Mouse (Mus musculus) adrenal gland, postnatal 25 days (tissue): ENCODE results near the gene Cmss1. TPM values are rescaled to one million over a fixed set of nuclear protein-coding genes. Genes with fewer than 3 reads are reported as not detected.

Experiments used
- DNase-seq: peaks from one replicate; pipeline ENCODE4 v3.0.0; 2021; ENCODE audit warnings: mixed read lengths
- total RNA-seq: library from RNA; stranded (reverse); gene quantifications from 2 replicates; pipeline ENCODE4 v1.2.3, GENCODE M21; 2021

Cmss1 gene
- total RNA-seq, 1 experiment from 2014 or later: 17.6 TPM

DNA sequence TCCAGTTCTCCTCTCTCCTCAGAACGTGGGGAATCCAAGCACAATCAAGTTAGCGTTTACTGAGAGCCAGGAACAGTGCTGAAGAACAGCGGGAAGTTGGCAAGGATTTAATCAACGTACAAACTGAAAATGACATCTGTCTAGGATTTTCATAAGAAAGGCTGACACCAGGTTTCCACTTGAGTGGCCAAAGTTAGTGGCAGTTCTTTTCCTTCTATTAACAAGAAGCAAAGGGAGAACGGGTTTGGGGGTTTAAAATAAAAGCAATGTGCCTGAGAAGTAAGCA lies 266.1 kb downstream of the Cmss1 start:
- DNase-seq: no peak

DNA sequence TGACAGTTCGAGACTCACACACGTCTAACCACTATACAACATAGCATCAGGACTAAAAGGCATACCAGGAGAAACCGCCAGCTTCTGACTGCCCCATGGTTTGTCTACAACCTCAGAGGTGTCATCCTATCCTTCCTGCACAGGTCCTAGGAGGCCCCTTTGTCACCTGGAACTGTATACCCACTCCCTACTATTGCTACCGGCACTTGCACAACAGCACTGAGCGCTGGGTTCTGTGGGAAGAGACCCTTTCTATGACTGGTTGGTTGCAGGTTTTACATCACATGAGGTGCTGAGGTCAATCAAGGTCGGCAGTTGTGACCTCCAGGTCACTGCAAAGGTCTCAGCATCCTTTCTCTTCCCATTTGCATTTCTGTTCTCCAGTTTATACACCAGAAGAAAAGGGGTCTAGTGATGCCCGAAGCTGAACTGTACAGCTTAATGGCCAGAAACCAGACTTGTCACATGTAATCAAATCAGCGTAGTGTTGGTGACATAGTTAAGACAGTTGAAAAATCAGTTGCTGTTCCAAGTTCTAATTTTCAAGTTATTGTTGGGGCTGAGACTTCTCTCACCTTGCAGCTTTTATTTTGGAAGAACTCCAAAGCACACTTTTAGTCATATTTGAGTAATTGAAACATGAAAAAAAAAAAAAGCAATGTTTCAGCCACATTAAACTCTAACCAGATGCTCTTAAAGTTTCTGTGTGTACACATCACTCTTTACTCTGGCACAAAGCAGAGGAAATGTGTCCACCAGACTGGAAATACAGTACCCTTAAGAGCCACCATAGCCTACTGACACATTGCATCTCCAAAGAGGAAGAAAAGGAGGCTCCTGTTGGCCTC lies 266.7 kb downstream of the Cmss1 start:
- no peak for DNase-seq

DNA sequence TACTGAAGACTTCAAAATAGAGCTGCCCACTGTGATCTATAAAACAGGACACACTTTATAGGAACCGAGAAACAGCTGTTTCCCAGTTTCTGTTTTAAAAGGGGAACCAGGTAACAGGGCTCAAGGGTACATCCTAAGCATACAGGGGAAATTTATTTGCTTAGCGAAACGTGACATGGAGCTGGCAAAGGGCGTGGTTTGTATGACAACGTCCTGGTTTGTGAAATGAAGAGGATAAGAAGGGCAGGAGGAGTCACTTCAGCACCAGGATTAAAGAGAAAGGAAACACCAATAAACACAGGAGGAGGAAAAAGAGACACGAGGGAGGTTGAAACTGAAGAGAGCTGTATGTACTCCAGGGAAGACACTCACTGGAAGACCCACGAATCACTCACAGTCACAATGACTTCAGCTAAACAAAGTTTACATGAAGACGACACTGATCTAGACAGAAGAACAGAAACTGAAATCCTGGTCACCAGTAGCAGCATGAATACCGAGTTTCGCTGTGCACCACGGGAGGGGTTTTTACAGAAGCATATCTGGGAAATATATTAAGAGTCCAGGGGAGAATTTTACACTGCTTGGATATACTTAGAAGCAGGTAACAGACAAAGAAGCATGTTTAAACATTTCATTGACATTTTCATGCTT lies 269.8 kb downstream of the Cmss1 start:
- DNase-seq: no peak

DNA sequence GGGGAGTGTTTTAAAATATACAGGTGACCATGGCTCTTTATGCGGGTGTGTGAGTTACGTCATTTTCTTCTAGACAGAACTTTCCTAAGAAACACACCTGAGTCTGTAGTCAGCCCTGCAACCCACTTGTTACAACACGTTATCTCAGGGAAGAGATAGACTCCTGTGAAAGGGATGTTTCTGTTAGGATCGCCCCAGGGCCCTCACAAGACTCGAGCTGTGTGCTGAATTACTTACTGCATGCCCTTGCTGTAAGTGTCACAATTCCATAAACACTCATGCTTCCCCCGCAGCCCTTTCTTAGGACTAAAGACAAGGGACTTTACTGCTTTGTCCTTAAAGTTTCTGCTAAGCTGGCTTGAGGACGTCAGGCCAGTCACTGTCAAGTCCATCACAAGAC lies 274.4 kb downstream of the Cmss1 start:
- no peak for DNase-seq

DNA sequence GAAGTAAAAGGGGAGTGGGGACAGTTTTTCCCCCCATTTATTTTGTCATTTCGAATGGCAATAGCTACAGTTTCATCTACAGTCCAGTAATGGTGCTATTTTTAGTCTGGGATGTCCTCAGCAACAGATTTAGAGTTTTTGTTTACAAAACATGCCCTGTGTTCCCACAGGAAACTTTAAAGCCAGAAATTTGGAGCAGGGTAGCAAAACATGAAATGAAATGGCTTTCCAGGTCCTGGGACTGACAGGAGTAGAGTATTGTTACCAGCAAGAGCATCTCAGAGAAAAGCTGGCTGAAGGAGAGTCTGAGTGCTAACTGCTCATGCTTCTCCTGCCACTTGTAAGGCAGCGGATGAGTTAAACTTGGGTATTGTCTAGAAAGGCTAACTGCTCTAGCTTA lies 276.6 kb downstream of the Cmss1 start:
- no peak for DNase-seq

DNA sequence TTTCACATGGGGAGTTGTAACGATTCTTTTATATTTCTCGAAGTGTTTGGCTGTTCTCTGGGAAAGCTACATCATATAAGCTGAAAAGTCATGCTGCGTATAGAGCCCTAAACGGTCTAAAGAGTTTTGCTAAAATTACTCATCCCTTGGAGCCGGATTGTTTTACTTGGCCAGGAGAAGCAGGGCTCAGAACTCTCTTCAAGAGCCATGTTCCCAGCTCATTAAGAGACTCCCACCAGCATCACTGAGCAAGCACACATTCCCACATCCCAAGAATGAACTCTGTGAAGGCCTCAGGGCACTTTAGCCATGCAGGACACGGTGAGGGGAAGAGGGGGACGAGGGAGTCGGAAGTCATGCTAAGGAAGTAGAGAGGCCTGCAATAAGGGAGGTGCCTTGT lies 277.6 kb downstream of the Cmss1 start:
- no peak for DNase-seq

DNA sequence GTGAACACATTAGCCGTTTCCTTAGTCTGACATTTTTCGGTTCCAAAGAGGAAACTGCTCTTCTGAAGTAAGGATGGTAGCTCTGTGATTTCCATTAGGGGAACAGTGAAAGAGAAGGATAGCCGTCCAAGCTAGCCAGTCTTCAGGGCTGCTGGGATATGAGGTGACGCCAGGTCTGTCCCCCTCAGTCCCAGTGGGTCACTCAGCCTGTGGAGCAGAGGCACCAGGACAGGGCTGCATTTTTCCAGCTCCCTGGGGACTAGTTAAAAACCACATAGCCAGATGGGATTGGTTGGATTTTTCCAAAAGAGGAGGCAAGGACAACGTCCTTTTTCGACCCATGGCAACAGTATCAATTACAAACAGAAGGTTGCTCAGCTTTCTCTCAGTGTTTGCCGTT lies 279.7 kb downstream of the Cmss1 start:
- no peak for DNase-seq

DNA sequence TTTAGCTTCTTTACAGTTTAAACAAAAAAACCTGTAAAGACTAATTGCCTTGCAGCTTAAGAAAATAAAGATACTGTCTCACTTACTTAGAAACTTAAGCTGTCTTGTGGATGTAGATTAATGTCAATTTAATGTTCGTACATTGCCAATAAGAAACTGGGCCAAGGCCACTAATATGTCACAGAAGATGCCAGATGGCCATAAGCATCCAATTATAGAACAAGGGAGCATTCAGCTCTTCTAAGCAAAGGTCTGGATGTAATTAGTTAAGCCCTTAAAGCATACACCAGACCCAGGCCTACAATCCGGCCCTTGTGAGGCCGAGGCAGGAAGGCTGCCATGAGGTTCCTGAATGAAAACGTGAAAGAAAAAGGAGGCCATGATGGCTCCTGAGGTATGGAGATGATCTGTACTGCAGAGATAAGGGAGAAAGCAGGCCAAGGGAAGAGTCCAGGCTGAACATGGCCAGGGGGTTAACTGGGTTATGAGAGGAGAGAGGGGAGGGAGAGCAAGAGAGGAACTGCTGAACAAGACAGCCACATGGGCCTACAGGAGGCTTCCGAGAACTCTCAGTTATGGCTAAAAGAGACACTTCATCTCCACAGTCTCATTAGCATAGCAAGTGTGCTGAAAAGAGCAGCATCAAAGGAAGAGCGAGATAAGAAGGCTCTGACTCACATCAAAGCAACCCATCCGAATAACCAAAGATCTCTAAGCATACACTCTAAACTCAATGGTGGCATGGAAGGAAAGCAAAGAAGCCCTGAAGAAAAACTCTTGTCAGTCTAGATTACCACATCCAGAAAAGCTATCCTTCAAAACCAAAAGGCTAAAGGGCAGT lies 287.2 kb downstream of the Cmss1 start:
- DNase-seq: no peak

DNA sequence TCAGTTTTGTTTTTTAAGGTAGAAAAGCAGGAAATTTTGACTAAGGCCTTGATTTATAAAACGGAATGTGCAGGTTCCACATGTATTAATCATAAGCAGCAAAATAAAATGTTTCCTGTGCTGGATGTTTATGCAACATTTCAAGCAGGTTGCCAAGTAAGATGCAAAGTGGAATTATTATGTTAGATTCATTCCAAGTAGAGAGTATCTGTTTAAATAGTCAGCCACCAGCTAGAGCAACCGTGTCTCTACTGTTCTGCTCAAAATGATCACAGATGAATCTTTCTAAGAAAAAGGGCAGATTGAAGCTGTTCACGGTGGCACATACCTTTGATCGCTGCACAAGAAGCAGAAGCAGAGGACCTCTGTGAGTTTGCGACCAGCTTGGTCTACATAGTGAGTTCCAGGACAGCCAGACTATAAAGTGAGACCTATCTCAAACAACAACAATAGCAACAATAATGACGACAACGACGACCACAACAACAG lies 288.0 kb downstream of the Cmss1 start:
- DNase-seq: no peak

DNA sequence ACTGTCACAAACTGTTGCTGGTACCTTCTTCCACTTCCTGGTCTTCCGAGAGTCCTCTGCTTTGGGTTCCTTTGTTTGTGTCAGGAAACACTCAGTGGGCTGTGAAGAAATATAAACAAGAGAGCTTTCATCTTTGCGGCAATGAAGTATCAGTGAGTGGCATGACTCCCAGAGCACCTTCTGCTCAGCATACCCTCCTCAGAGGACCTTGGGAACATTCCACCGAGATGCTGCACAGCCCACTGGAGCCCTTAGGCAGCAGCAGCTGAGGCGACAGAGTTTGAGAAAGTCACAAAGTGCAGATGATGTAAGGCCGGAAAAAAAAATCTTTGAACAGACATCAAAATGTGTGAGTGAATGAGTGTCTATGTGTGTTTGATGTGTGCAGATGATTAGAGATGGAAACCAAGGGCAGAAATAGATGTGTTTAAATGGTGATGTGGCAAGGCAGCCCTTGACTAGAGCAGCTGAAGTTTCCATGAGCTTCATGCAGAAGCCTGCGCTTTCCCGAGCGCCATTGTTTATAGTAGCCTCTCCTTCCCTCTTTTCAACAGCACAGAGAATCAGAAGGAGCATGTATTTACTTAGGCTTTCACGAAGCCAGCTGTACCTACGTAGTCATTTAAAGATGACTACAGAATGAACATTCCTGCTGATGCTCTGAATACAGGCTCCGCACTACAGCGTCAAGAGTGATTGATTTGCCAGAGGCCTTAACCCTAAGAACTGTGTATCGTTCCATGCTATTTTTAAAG lies 288.6 kb downstream of the Cmss1 start:
- DNase-seq: no peak

DNA sequence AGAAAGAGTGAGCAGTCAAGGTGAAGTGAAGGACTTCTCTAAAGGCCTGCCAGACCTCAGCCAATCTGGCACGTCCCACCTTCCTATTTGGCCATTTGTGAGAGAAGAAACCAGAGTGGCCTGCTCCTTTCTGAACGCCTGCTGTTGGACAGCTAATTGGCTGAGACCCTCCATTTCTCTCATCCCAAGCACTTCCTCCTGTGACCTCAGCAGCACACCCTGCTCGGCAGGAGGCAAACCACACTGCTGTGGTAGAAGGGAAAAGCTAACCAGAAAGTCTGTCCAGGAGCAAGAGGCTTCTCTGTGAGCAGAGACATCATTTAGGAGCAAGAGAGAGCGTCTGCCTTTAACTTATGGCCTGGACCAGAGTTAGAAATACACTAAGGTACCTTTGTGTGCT lies 289.5 kb downstream of the Cmss1 start:
- no peak for DNase-seq

DNA sequence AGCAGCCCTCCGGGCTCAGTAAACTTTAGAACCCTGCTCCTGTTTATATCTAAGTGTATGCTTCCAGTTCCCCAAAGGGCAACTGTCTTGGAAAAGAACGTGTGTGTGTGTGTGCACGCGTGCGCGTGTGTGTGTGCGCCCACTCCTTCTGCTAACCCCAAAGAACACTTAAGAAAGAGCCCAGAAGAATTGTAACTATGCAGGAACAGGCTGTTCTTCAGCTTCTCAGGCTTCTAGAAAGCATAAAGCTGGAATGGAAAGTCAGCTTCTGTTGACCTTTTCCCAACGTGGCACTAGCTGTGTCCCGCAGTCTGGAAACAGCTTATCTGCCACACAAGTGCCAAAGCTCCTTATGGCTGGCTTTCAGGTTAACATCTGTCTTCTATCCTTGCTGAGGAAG lies 291.6 kb downstream of the Cmss1 start:
- no peak for DNase-seq

DNA sequence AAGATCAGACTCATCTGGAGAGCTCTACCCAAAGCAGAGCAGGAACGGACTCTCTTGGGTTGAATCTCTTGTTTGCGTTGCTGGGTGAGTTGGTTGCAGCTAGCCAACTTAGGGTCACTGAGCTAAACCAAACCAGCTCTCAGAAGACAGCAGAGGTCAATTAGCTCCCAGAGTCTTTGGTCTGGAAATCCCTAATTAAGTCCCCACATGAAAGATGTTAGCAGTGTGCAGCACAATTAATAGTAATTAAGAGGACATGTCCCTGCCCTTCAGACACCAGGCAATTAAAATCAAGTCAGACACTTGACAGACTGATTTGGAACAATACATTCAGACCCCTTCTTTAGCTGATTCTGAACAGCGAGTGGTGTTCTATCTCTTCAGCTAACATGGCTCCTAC lies 292.4 kb downstream of the Cmss1 start:
- no peak for DNase-seq

DNA sequence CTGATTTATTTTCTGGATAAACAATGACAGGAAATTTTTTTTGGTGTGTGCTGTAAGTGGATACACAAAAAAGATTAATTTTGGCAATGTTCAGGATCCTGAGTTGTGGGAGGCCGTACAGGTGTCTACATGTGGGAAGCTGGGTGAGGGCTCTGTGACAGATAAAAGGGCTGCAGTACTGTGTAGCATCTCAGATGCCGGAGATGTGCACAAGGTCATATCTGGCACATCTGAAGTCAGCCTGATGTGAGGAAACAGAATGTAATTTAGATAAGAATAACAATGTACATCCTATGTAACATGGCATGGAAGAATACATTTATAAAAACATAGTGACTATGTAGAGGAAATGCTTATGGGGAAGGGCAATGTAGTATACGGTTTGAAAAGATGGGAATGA lies 293.2 kb downstream of the Cmss1 start:
- DNase-seq: no peak

DNA sequence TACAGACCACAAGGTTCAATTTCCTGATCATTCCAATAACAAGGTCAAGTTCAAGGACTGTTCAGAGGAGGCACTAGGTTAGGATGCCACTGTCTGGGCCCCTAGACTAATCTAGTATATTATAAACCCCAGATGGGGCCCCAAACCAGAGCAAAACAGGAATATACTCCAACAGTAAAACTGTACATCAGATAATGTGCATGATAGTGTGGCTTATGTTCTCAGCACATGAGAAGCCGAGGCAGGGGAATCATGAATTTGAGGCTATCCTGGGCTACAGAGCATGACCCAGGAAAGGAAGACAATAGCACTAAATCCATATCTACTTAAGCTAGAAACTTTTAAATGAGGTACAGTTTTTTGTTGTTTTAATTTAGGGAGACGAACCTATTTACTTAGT lies 294.5 kb downstream of the Cmss1 start:
- DNase-seq: no peak

DNA sequence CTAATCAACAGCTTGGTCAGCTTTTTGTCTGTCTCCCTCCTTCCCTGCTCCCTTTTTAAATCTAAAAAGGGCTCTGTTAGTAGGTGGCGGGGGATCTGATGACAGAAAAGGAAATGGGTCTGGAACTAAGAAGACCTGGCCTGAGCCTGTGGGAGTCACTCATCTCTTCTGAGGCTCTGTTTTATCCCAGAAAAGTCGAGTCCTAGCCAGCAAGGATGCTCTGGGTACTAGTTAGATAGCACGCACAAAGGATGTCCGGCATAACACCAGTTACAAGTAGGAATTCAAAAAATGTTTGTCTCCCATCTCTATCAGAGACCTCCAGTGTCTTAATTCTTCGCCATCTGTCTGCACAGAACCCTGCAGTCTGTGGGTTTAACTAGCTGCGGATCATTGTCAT lies 301.2 kb downstream of the Cmss1 start:
- no peak for DNase-seq

DNA sequence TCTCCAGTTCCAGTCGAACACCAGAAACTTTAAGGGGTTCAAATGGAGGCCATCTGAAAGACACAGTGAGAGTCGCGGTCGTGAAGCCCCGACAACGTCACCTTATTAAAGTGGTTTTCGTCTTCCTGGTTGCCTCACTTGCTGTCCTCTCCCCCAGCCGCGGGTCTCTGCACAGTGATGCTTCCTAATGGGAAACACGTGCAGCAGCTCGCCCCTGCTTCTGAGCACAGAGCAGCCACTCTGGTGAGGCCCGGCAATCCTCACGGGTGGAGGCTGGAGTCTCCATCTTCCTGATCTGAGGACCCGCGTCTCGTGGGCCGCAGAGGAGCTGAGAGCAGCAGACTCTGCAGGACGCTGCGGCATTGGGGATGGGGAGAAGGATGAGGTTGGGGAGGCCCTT lies 302.9 kb downstream of the Cmss1 start:
- DNase-seq: no peak

DNA sequence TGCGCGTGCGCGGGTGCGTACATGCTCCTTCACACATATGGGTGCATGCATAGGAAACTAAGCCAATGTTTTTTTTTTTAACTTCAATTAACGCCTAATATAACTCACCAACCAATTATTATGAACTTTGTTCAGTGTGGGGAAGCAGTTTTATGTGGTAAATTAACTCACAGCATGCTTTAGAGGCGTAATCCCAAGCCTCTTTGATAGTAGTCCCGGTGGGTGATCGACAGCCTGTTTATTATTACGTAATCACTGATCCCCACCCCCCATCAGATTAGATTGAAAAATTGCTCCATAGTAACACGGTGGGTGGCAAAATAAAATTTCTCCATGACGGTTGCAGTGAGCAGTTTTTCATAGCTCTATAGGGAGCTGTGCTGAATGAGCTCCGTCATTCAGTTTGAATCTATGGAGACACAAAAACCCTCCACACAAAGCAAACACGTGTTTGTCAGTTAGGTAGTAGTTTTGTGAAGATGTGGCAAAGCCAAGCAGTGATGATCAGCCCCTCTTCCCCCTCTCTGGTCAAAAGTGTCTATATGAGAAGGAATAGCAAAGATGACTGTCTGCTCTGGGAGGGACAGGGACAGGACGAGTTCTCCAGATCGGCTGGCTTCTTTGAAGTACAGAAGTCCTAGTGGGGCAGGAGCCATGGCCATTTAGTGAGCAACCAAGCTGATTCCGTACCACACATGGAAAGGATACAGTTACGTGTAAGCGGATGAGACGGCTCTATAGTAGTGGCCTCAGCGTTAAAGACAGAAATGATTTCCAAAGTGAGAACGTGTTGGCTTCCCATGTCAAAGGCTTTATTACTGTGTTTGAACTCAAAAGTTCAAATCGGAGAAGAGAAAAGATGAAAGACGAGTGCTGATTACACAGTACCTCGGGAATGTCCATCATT lies 303.6 kb downstream of the Cmss1 start:
- no peak for DNase-seq

DNA sequence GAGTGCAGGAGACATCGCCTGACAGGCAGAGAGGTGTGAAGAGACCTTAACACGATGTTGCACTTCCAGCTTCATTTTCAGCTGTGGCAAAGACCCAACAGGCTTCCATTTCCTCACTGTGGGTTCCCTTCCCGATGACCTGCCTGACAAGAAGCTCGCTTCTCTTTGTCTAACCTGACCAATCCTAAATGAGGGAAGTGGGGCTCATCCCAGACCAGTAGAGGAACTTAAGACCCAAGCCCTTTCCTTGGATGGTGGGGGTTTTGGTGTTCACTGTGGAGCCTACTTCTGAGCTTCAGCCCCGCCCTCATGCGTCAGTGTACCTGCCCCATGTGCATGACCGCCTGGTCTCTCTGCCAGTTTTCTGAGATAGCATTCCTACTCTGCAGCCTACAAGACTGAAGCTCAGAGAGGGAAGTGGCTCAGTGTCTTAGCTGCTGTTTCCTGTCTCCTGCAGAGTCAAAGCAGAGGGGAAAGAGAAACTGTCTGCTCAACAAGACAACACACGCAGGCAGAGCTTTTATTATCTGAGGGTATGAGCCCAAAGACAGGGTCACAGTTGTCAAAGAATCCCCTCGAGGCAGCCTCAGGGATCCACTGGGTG lies 305.1 kb downstream of the Cmss1 start:
- no peak for DNase-seq

DNA sequence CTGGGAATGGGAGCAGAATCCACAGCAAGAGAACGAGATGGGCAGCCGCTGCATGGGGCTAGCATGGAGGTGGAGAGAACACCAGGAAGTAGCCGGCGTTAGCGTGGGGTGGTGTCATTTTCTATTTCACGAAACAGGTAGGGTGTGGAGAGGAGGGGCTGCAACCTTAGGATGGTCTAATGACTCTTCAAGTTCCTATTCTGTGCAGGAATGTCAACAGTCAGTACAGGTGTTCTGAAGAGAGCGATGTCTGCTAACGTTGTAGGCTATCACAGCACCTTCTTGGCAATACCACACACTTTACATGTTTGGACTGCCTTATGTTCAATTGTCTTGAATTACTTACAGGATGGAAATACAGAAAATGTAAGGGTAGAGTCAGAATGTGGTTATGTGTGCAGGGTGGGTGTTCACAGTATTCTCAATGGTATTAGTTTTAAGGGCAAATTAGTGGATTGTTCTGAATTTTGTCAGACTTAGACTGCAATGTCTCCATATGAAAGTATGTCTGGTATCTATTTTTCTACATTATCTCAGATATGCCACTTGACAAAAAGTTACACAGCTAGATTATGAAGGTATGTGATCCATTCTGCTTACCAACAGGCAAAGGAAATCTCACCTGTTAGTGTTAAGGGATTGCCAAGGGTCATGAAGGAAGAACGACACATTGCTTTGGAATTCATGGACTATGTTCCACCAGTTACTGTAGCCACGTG lies 311.3 kb downstream of the Cmss1 start:
- no peak for DNase-seq
